Mouse (Mus musculus): ENCODE results near the gene Vmn1r166. TPM values are rescaled to one million over a fixed set of nuclear protein-coding genes. Genes with fewer than 3 reads are reported as not detected.
"Not testable (repeated sequence)": the region's sequence is repeated elsewhere in the genome, so short reads cannot be mapped to it uniquely, and the experiment has no call there.

The Vmn1r166 gene
- not detected for total RNA-seq (2021)
- long read RNA-seq, experiment 1 = 0 reads
- long read RNA-seq, experiment 2 = 0 reads

DNA sequence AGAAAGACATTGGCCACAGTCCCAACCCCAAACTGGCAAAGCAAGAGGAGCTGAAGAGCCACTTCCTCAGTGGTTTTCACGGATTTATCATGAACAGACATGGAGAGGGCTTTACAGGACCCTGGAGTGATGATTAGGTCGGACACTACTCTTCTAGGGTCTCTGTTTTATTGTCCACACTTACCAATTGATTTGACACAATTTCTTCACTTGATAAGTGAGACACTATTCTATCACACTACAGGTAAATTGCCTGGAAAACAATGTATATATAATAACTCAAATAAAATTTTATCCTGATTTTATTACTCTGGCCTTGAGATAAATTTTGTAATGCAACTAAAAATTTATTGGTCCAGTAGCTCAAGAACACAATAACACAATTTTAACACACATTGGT, at the start of gene Vmn1r166:
Vmn1r166 (minus strand) TSS at position 101 of the 400 bp plus-strand sequence.
- DNase-seq (ENCODE audit: low spot score in 2 of 2) = not testable (repeated sequence)

DNA sequence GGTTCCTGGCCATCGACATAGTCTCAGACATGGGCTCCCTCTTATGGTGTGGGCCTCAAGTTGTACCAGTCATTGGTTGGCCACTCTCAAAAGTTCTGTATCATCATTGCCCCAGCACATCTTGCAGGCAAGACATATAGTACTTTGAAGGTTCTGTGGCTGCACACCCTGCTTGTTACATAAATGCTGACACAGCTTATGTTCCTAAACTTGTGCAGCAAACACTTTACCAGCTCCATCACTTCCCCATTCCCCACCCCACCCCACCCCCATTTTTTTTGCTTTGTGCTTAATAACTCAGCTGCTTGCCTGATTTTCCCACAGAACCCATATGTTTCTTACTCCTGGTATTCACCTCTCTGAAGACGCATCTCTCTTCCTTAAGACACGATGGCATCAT, 49.4 kb upstream of the Vmn1r166 start, which contains the start of gene Nlrp4e:
Nlrp4e (plus strand) TSS at position 301 of the 400 bp plus-strand sequence.
- not testable (repeated sequence) for DNase-seq (ENCODE audit: low spot score in 2 of 2)

DNA sequence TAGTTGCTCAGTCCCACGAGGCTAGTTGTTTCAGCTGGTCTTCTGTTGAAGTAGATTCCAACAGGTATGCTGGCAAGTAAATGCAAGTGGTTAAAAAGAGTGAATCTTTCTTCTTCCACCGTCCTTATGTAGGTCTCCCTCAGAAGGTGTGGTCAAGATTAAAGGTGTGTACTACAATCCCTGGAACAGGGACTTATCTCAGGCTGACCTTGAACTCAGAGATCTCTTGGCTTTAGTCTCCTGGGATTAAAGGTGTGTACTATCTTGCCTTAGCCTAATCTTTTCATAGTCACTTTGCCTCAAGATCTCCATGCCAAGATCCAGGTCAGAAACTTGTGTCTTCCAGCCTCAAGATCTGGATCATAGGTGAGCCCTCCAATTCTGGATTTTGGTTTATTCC, 27.3 kb upstream of the Vmn1r166 start, which contains the start of gene Gm6902:
Gm6902 (minus strand) TSS at position 101 of the 400 bp plus-strand sequence.
- DNase-seq (ENCODE audit: low spot score in 2 of 2) = not testable (repeated sequence)

DNA sequence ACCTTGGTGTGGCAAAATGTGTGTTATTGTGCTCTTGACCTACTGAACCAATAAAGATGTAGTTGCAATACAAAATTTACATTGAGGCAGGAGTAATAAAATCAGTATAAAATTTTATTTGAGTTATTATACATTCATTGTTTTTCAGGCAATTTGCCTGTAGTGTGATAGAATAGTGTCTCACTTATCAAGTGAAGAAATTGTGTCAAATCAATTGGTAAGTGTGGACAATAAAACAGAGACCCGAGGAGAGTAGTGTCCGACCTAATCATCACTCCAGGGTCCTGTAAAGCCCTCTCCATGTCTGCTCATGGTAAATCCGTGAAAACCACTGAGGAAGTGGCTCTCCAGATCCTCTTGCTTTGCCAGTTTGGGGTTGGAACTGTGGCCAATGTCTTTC, 34.5 kb downstream of the Vmn1r166 start, which contains the start of gene Vmn1r165:
Vmn1r165 (plus strand) TSS at position 301 of the 400 bp plus-strand sequence.
- DNase-seq (ENCODE audit: low spot score in 2 of 2) = not testable (repeated sequence)

Other genes starting within 250 kb of the Vmn1r166 start
- not detected for gene Gm4216, start 231.8 kb downstream of the Vmn1r166 start, total RNA-seq (2021)
- not detected for gene Vmn1r163, start 196.1 kb downstream of the Vmn1r166 start, total RNA-seq (2021)
- not detected for gene Gm8720, start 184.2 kb downstream of the Vmn1r166 start, total RNA-seq (2021)
- gene Gm10662, start 107.2 kb downstream of the Vmn1r166 start, total RNA-seq (2021) = not detected
- gene Vmn1r165, start 34.4 kb downstream of the Vmn1r166 start, total RNA-seq (2021) = not detected
- gene Gm6902, start 27.2 kb upstream of the Vmn1r166 start, total RNA-seq (2021) = not detected
- gene Nlrp4e, start 49.5 kb upstream of the Vmn1r166 start, total RNA-seq (2021) = not detected
- gene Nlrp5, start 134.2 kb upstream of the Vmn1r166 start, total RNA-seq (2021) = under 1 TPM; 0.08 to 0.53 TPM